Mouse (Mus musculus) lung, postnatal 36 days (tissue): Measurements from ENCODE around the gene Gli1.
A peak's percentile ranks its signal among the peaks of the same experiment; 100 is the strongest.

Experiments
- DNase-seq: peaks from one replicate; pipeline ENCODE4 v3.0.0; 2022; ENCODE audit warnings: mixed read lengths

Gene Gli1

DNA sequence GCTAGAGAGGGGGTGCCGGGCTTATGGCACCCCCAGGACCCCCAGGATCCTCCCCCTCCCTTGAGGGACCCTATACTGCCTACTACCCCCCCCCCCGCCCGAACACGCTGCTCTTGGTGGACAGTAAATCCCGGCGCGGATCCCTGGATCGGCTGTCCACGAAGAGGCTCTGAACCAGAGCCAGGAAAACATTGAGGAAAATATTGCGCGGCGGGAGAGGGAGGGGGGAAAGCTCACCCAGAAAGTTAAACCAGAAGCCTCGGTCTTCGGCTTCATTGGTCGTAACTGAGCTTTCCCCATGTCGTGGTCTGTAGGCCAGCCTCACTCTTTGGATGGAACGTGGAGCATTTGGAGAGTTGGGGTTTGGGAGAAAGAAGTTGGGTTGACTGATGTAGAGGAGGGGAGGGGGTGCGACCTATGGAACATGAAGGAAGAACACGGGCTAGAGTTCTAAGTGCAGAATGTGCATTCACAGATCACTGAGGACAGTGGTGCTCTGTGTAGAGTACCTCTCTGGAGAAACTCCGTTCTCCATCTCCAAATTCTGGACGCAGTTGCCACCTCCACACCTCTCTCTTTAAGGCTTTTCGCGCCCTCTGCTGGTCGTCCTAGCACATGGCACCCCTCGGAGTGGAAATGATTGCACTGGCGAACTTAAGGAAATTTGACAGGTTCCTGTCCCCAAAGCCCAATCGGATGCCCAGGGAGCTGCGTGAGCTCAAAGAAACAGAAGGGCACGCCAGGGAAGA lies at the start of gene Gli1:
Gene Gli1 (minus strand): TSS at position 84 of the 749 bp plus-strand sequence.
- peak; percentile 91 for DNase-seq

DNA sequence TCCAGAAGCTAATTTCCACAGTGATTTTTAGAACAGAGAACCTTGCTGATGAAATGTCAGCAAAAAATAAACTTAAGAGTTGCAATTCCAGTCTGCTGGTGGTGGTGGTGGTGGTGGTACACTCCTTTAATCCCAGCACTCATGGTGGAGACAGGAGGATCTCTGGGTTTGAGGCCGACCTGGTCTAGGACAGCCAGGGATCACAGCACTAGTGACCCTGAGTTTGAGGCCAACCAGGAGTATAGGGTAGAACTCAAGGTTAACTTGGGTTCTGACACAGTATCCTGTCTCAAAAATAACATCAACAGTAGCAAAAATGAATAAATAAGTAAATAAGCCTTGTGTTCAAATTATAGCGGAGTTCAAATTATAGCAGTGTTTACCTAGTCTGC lies 40.0 kb upstream of the Gli1 start:
- DNase-seq, result no peak

DNA sequence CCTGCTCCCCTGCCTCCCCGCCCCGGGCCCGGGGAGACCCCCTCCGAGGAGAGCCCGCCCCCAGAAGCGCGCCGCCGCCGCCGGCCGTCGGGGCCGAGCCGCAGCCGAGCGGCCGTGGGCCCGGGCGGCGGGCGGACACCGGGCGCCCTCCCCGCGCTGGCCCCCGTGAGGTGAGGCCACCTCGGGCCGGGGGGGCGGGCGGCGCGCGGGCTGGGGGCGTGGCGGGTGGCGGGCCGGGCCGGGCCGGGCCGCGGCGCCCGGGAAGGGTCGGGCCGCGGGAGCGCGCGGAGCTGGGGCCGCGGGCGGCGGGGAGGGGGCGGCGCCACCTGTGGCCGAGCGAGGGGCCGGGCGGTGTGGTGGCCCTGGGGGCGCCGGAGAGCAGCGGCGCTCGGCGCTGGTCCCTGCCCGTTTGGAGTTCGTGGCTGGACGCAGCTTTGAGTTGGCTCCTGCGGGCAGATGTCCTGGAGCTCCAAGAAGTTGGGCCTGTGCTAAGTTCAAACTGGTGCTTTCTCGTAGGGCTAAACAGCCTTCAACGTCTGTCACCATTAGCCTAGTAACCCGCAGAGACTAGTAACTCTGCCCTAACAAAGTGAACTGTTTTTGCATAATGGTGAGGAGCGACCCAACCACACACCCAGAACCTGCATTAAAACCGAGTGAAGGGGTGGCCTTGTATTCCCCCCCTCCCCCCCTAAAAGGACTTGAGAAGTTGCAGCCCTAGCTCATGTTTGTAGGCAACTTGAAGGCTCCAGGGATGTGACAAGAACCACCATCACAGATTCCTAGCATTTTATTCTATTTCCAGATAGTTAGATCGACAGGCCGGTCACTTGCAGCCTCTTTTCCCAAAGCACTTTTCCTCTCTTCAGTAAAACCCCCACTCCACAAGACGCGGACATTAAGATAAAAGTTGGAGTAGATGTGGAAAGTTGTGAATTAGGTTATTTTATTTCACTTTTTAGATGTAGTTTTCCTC lies 39.3 kb upstream of the Gli1 start:
- DNase-seq, result peak; percentile 61

DNA sequence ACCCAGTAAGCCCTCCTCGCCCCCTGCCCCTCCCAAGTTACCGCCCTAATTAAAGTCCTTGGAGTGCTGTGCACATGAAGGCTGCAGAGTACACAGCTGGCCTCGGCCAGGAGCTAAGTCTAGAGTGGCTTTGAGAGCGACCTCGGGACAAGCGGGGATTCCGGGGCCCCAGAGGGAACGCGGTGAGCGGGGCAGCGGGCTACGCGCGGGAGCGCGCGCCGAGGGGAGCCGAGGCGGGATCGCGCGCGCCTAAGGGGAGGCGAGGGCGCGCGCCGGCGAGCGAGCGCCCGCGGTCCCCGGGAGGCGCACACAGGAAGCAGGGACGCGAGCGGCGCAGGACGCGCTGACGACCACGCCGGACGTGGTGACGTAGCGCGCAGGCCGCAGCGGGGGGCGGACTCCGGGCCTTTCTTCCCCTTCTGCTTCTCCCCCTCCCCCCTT lies 38.5 kb upstream of the Gli1 start, which contains the start of gene R3hdm2:
Gene R3hdm2 (plus strand): TSS at position 77 of the 441 bp plus-strand sequence.
- peak; percentile 94 for DNase-seq

DNA sequence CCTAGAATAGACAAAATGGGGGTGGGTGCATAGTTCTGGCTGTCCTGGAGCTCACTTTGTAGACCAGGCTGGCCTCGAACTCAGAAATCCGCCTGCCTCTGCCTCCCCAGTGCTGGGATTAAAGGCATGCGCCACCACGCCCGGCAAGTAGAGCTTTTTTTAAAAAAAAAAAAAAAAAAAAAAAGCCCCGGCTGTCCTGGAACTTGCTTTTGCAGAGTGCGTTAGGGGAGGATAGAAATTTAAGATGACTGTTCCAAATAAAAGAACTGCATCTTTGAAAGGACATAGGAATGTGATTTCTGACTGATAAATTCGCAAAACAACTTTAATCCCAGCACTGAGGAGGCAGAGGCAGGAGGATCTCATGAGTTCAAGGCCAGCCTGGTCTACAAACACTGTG lies 37.9 kb upstream of the Gli1 start:
- no peak for DNase-seq

DNA sequence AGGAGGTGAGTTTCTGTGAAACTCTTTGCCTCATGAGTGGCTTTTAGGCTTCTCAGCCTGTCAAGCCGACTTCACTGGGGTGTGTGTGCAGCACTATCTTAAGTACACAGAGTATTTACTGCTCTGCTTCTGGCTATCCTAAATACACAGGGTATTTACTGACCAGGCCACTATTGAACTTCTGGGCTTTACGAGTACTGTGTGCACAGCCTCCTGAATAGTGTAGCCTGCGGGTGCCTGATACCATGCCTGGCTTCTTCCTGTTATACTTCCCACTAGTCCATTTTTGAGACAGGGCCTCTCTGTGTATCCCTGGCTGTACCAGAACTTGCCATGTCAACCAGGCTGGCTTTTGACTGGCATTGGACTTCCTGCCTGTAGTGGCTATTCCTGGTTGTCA lies 35.9 kb upstream of the Gli1 start:
- DNase-seq, result no peak

DNA sequence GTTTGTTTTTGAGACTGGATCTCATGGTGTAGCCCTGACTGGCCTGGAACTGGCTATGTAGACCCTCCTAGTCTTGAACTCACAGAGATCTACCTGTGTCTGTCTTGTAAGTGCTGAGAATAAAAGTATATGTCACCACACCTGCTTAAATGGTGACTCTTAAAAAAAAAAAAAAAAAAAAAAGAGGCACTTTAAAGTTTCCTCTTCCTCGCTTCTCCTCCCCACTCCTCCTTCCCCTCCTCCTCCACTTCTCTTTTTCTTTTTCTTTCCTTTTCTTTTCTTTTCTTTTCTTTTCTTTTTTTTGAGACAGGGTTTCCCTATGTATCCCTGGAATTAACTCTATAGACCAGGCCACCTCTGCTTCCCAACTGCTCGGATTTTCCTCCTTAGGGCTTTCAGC lies 29.2 kb upstream of the Gli1 start:
- no peak for DNase-seq

DNA sequence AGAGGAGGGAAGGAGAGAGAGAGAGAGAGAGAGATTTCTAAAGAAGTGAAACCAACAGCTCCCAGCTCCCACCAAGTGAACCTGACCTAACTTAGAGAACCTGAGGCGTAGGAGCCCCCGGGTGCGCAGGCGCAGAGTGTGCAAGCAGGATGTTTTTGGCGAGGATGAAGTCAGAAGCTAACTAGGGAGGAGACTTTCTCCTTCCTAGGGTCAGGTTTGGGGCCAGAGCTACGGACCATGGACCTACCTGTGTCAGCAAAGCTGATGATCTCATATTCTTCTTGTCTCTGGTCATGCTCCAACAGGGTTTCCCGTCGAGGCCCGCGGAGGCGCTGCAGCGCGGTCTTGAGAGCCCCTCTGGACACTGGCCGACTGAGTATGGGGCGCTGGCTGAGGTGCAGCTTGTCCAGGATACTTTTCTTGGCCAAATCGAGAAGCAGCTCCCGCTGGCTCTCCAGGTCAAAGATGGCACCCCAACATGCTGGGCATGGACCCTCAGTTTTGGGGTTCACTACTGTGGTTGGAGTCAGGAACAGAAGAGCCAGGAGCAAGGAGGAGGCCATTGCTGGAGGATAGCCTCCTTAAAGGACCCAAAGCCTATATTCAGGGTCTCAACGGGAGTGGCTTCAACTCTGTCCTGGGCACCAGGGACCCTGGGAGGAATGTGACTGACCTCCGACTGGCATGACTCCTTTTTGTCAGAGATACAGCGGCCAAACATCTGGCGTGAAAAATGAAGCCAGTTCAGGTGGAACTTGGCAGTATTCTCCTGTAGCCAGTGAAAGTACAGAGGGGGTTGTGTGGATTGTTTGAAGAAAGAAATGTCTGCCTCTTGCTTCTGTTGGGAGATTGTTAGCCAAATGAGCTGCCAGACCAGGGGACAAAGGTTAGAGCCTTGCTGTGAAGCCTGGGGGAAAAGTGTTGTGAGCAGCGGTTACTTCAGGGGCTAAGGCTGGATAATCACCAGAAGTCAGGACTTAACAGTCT lies 28.4 kb upstream of the Gli1 start, which contains the start of gene Inhbc:
Gene Inhbc (minus strand): TSS at position 598 of the 987 bp plus-strand sequence.
- no peak for DNase-seq

DNA sequence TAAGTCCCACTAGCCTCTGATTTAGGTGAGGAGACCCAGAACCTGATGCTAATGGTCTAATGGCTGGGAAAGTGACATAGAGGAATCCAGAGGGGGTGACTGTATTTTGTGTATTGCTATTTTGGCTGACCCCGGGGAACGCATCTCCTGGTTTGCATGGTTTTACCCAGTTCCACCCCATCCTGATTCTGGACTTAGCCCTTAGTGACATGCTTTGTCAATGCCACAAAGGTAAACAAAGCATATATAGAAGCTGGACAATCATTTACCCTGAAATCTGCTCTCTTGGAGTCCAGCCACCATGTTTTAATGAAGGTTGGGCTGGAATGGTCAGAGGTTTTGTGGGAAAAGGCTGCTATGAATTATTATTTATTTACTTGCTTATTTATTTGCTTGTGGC lies 26.5 kb upstream of the Gli1 start:
- no peak for DNase-seq

DNA sequence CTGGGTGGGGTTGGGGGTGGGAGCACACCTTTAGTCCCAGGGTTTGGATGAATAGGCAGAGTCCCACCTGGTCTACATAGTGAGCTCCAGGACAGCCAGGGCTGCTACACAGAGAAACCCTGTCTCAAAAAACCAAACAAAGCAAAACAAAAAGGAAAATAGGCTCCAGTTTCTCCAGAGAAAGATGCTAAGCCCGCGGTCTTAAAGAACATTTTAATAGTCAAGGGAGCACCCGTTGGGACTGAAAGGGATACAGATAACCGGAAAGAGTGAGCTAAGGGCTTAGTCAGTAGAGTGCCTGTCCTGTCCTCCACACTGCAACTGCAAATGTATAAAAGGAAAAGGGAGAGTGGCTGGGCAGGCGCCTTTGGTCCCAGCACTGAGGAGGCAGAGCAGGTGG lies 25.3 kb upstream of the Gli1 start:
- no peak for DNase-seq

DNA sequence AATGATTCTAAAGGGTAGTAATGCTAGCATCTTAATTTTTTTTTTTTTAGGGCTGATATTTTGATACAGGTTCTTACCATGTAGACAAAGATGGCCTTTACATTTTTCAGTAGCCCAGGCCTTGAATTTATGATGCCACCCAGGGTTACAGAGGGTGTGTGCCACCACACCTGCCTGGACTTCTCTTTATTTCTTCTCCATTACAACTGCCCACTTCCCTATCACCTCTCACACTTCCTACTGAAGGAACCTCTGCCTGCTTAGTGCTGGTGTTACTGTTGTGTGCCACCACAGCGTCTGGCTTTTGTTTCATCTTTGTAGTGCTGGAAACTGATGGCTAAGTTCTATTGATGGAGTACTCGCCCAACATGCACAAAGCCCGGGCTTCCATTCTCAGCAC lies 18.9 kb upstream of the Gli1 start:
- DNase-seq, result no peak

DNA sequence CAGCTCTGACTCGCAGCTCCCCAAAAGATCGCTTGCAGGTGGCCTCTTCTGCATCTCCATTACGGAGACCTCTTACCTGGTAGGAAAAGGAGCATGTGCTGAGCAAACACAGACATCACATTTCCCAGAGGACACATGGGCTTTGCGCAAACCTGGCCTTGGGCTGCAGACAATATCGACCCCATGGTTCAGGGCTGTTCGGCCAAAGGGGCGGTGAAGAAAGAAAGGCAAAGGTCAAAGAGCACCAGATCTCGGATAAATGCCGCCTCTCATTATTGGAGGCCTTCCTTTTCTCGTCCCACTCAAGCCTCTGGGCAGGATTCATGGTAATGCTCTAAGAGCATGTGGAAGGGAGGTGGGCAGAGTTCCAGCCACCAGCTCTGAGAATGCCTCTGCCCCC lies 13.6 kb upstream of the Gli1 start:
- no peak for DNase-seq

DNA sequence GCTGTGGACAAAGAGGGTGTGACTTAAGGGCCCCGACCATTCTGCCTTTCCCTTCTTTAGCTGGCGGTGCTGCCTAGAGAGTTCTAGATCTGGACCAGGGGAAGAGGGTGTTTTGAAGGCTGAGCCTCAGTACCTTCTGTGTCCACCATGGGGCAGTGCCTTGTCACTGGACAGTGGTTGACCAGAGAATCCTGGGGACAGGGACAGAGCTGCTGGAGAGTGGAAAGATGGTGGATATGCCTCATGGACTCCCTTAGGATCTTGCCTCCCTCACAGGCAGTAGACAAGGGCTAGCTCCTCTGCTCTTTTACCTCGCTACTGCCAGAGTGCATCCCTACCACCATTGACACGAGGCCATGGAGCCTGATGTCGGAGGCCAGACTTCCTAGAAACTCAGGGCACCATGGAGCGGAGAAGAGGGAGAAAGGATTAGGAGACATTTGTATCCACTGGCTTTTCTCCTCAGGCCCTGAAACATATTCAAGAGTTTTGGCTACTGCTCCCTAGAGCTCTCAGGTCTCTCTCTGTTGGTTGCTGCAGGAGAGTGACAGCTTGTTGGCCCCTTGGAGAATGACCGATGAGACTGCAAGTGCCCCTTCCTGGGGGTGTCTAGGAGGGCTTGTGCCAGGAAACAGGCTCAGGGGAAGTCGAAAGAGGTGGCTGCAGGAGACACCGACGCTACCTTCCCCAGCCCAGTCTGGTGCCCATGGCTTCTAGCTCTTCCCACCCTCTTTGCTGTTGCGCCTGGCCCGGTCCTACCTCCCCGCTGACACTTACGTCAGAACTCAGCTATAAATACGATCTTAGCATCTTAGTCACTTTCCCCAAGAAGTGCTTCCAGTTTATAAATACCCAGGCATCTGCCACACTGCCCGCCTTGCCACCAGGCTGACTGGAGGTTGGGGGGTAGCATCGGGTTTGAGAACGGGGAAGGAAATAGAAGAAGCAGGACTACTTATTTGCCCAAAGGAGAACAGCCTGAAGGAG lies 12.4 kb upstream of the Gli1 start, which contains the start of gene Inhbe:
Gene Inhbe (minus strand): TSS at position 503 of the 987 bp plus-strand sequence.
- DNase-seq, result no peak

DNA sequence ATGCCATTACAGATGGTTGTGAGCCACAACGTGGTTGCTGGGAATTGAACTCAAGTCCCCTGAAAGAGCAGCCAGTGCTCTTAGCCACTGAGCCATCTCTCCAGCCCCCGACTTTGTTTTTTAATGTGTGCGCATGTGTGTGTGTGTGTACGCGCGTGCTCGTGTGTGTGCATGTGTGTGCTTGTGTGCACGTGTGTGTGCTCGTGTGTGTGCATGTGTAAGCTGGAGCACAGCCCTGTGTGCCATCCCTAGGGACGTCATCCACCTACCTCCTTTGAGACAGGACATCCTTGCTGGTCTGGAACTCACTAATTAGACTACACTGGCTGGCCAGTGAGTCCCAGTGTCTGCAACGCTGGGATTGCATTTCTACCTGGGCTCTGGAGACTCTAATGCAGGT lies 11.0 kb upstream of the Gli1 start:
- DNase-seq, result no peak

DNA sequence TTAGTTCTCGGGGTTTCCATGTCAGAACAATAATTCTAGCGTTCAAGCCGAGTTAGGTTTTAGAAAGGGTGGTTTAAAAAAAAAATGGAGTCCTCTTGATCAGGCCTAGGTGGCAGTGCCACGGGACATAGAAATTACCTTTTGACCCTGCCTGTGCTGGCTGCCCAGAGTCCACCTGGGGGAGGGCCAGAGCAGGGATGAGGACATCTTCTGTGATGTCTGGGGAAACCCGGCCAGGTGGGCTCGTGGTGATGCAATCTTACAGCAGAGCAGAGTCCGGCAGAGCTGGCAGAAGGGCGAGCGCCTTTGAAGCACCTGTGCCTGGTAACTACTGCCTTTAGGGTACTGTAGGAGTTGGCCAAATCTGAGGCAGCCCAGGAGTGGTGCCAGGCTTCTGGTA lies 10.4 kb upstream of the Gli1 start:
- no peak for DNase-seq

DNA sequence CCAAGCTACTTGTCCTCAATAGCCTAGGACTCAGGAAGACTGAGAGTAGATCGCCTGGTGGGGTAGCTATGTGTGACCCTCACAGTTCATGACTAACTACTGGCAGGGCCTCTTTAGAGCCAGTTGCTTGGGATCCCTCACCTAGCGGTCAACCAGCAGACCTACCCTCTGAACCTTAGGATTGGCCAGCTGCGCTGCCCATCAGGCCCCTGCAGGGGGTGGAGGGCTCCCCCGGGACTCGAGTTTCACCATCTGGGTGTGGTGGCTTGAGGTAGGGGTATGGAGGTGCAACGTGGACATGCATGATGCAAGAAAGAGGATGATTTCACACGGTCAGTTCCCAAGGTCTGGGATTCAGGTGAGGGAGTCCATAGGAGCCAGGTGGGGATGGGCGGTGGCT lies 9.9 kb upstream of the Gli1 start:
- DNase-seq, result no peak

DNA sequence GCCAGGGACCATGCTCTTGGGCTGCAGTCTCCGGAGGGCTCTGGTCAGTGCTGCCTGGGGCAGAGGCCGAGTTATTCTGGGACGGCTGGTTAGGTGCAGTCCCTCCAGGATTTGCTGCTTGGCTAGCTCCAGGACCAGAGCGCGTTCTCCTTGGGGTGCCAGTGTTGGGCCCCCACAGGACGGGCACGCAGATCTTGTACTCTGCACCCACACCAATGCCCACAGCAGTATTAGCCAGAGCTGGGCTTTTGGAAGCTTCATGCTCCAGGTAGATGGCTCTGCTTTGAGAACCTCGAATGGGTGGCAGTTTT lies 9.5 kb upstream of the Gli1 start:
- no peak for DNase-seq

DNA sequence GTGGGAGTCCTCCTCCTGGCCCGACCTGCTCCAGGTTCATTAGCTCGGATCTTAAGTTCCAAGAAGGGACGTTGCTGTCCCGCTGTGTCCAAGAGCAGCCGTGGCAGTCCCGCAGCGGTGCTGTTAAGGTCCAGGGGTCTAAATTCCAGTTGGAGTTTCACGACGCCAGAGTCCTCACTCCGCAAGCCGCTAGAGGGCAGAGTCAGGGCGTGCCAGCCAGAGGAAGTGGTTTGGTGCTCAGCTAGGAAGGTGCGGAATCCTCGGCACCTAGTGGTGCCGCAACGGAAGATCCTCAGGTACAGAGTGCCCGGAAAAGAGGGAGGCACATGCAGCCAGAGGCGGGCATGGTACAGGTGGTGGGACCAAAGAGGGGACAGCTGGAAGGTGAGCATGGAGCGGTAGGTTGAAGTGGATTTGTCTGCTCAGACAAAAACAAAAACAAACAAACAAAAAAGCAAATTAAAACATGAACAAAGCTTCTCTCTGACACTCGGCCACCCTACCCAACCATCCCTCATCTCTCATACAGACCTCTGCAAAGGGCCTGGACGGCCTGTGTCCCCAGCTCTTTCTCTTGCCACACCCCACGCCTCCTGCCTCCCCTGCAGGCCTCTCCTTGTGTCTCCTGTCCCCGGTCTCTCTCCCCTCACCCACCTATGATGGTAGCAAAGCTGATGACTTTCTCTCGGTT lies 9.0 kb upstream of the Gli1 start:
- DNase-seq, result peak; percentile 78

DNA sequence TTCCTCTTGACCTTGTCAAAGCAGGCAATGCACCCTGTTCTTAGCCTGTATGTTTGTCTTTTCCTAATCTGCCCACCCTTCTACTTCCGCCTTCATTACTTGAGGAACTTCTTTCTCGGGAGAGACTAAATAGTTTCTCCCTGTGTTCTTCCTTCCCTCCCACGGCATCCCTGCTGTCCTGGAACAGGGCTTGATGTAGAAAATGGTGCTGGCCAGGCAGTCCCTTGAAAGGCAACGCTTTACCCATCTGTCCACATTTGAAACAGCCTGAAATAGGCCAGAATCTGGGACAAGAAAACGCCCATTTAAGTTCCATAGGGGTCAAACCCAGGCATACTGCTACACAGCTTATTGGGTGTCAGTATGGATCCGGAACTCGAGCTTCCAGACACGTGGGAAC lies 8.0 kb upstream of the Gli1 start:
- DNase-seq, result no peak

DNA sequence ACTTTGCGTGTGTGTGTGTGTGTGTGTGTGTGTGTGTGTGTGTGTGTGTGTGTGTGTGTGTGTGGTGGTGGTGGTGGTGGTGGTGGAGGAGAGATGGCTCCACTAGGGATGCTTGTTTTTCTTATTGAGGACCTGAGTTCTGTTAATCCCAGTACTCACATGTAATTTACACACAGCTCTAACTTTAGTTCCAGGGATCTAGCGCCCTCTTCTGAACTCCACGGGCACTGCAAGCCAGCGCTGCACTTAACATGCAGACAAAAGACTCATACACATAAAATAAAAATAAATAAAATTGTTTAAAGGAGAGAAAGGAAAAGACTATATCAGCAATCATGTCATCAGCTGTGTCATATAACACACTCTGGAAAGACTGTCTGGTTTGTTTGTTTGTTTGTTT lies 7.2 kb upstream of the Gli1 start:
- DNase-seq, result peak; percentile 27

DNA sequence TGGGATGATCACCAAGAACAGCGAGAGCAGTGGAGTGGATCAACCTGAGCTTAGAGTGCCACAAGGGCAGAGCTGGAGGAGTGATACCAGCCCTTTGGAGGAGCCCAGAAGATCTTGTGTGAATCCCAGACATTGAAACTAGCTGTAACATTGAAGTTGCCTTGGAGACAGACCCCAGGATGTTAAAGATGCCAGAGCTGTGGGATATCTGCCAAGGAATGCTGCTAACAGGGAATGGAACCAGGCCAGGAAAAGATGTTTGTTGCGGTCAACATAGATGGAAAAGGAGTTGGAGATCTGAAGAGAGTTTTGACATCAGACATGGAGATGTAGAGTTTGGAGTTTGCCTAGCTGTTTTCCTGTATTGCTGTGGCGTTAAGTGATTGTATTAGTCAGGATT lies 4.4 kb upstream of the Gli1 start:
- no peak for DNase-seq
